Mouse (Mus musculus): Measurements from ENCODE around the gene Snx17. TPM values are rescaled to one million over a fixed set of nuclear protein-coding genes. Genes with fewer than 3 reads are reported as not detected.
A peak's percentile ranks its signal among the peaks of the same experiment; 100 is the strongest.

The Snx17 gene
- total and polyA plus RNA-seq, 3 experiments: 58.1 to 66.8 (median 63.2) TPM

GRCm38 (mm10) chr5:31218294-31218693 is 25.3 kb downstream of the Snx17 start:
- no peak for DNase-seq
- H3K27me3 ChIP-seq (ENCODE audit: control insufficient read depth, insufficient read depth, low read length): no peaks in the 10 kb centered on the region
- H3K36me3 ChIP-seq (ENCODE audit: control insufficient read depth, insufficient read depth, low read length): peaks cover 7% of the 10 kb centered on the region
- no peak overlapping the region for H3K9ac ChIP-seq (ENCODE audit: low read depth, low read length)
- TF ChIP-seq CTCF (IDR thresholded peaks at IDR 0.05) (no peak), POLR2A (IDR thresholded peaks at IDR 0.05; ENCODE audit: insufficient read depth, low read depth, low read length) (no peak), EP300 (IDR thresholded peaks at IDR 0.05; ENCODE audit: insufficient read depth, low read depth, low read length) (no peak)
- peaks cover 5% of the 10 kb centered on the region for H3K79me2 ChIP-seq (replicated peaks; ENCODE audit: control insufficient read depth, insufficient read depth, low read length)
- 44% methylated on average over 7 of the region's 7 CpGs for WGBS
- H3K4me3 ChIP-seq: no peak overlapping the region
- peaks cover 6% of the 10 kb centered on the region for H3K4me1 ChIP-seq (ENCODE audit: control insufficient read depth, insufficient read depth, low read length)
- intact Hi-C loops (cut with DNase I): no loop called here
- no peak overlapping the region for H3K27ac ChIP-seq

GRCm38 (mm10) chr5:31219070-31219469 is 26.0 kb downstream of the Snx17 start:
- Histone ChIP-seq H3K4me3 (peak overlapping the region; percentile 98), H3K36me3 (ENCODE audit: control insufficient read depth, insufficient read depth, low read length) (peaks cover 7% of the 10 kb centered on the region), H3K9ac (ENCODE audit: low read depth, low read length) (no peak overlapping the region), H3K27me3 (ENCODE audit: control insufficient read depth, insufficient read depth, low read length) (no peaks in the 10 kb centered on the region), H3K79me2 (replicated peaks; ENCODE audit: control insufficient read depth, insufficient read depth, low read length) (peaks cover 5% of the 10 kb centered on the region), H3K27ac (no peak overlapping the region), H3K4me1 (ENCODE audit: control insufficient read depth, insufficient read depth, low read length) (peaks cover 6% of the 10 kb centered on the region)
- intact Hi-C loops (cut with DNase I): no loop called here
- TF ChIP-seq EP300 (IDR thresholded peaks at IDR 0.05; ENCODE audit: insufficient read depth, low read depth, low read length) (no peak), POLR2A (IDR thresholded peaks at IDR 0.05; ENCODE audit: insufficient read depth, low read depth, low read length) (no peak), CTCF (IDR thresholded peaks at IDR 0.05) (peak; percentile 65)
- WGBS: 0% methylated on average over 2 of the region's 2 CpGs
- DNase-seq: no peak

- Histone ChIP-seq H3K4me3 (peak overlapping the region; percentile 98), H3K27ac (peak overlapping the region; percentile 92), H3K36me3 (ENCODE audit: control insufficient read depth, insufficient read depth, low read length) (peaks cover 7% of the 10 kb centered on the region), H3K27me3 (ENCODE audit: control insufficient read depth, insufficient read depth, low read length) (no peaks in the 10 kb centered on the region), H3K9ac (ENCODE audit: low read depth, low read length) (peak overlapping the region; percentile 94), H3K79me2 (replicated peaks; ENCODE audit: control insufficient read depth, insufficient read depth, low read length) (peaks cover 5% of the 10 kb centered on the region), H3K4me1 (ENCODE audit: control insufficient read depth, insufficient read depth, low read length) (peaks cover 6% of the 10 kb centered on the region)
- intact Hi-C loops (cut with DNase I): no loop called here
- under 1% methylated on average over 11 of the region's 11 CpGs for WGBS
- TF ChIP-seq CTCF (IDR thresholded peaks at IDR 0.05): no peak
- no peak for TF ChIP-seq POLR2A (IDR thresholded peaks at IDR 0.05; ENCODE audit: insufficient read depth, low read depth, low read length)
- no peak for TF ChIP-seq EP300 (IDR thresholded peaks at IDR 0.05; ENCODE audit: insufficient read depth, low read depth, low read length)
- no peak for DNase-seq
Observed at GRCm38 (mm10) chr5:31219474-31219873, 26.4 kb downstream of the Snx17 start.

- Histone ChIP-seq H3K4me1 (ENCODE audit: control insufficient read depth, insufficient read depth, low read length) (peaks cover 6% of the 10 kb centered on the region), H3K27me3 (ENCODE audit: control insufficient read depth, insufficient read depth, low read length) (no peaks in the 10 kb centered on the region), H3K36me3 (ENCODE audit: control insufficient read depth, insufficient read depth, low read length) (peaks cover 7% of the 10 kb centered on the region), H3K27ac (peak overlapping the region; percentile 92), H3K4me3 (peak overlapping the region; percentile 98), H3K9ac (ENCODE audit: low read depth, low read length) (peak overlapping the region; percentile 94), H3K79me2 (replicated peaks; ENCODE audit: control insufficient read depth, insufficient read depth, low read length) (peaks cover 4% of the 10 kb centered on the region)
- intact Hi-C loops (cut with DNase I): loop anchor here (1.0 to 5.0 kb wide), 5 partner anchors 17 to 107 kb away; partner anchors contain the start of genes Ift172, Mpv17, Nrbp1 and Zfp513
- TF ChIP-seq CTCF (IDR thresholded peaks at IDR 0.05) (peak; percentile 47), EP300 (IDR thresholded peaks at IDR 0.05; ENCODE audit: insufficient read depth, low read depth, low read length) (no peak)
- WGBS: under 1% methylated on average over 40 of the region's 40 CpGs
- DNase-seq: no peak
Observed at GRCm38 (mm10) chr5:31219911-31220447, 27.0 kb downstream of the Snx17 start.

GRCm38 (mm10) chr5:31220448-31221303 is 27.6 kb downstream of the Snx17 start, which contains the start of gene Ppm1g:
Gene Ppm1g (minus strand): TSS chr5:31220687.
- peak; percentile 98 to 100 for DNase-seq
- Histone ChIP-seq H3K79me2 (replicated peaks; ENCODE audit: control insufficient read depth, insufficient read depth, low read length) (peaks cover 4% of the 10 kb centered on the region), H3K4me1 (ENCODE audit: control insufficient read depth, insufficient read depth, low read length) (peaks cover 6% of the 10 kb centered on the region), H3K4me3 (peak within 1 kb of the TSS; percentile 98), H3K36me3 (ENCODE audit: control insufficient read depth, insufficient read depth, low read length) (peaks cover 7% of the 10 kb centered on the region), H3K9ac (ENCODE audit: low read depth, low read length) (peak within 1 kb of the TSS; percentile 94), H3K27ac (peak within 1 kb of the TSS; percentile 92), H3K27me3 (ENCODE audit: control insufficient read depth, insufficient read depth, low read length) (no peaks in the 10 kb centered on the region)
- under 1% methylated on average over 70 of the region's 70 CpGs for WGBS
- intact Hi-C loops (cut with DNase I): loop anchor here (1.0 to 5.0 kb wide), 5 partner anchors 18 to 107 kb away; partner anchors contain the start of genes Ift172, Mpv17, Nrbp1 and Zfp513
- TF ChIP-seq POLR2A (IDR thresholded peaks at IDR 0.05; ENCODE audit: insufficient read depth, low read depth, low read length) (peak; percentile 96), CTCF (IDR thresholded peaks at IDR 0.05) (no peak)

All from heart, adult 2 months (tissue).